Mouse (Mus musculus) frontal cortex, adult (tissue): Measurements from ENCODE around the gene Uba2.
"Not testable (repeated sequence)": the region's sequence is repeated elsewhere in the genome, so short reads cannot be mapped to it uniquely, and the experiment has no call there.

Source experiments
- ATAC-seq: cut with Nextera tagmentation; 2 replicates; pipeline ENCODE4 v1.9.2; 2017; ENCODE audit warnings: mild to moderate bottlenecking, moderate library complexity, mixed read lengths; ENCODE audit not compliant: low TSS enrichment

Uba2 gene

DNA sequence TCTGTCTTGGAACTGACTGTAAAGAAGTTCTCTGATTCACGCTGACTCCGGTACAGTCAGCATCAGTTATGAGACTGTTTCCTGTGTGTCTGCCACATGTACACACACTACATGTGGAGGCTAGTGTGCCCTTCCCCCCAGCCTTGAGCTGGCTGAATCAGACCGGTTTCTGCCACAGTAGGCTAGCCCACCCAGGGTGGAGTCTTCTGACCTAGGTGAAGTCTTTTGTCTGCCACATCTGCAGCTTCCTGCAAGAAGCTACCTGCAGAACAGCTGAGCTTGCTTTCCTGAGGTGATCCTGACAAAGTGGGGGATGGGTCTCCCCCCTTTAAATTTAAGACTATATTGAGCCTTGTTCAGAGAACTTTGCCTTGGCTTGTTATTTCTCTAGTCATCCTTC lies at the start of gene Uba2:
Gene Uba2, minus strand, starts transcription at position 146 of the 400 bp plus-strand sequence.
- no peak for ATAC-seq

DNA sequence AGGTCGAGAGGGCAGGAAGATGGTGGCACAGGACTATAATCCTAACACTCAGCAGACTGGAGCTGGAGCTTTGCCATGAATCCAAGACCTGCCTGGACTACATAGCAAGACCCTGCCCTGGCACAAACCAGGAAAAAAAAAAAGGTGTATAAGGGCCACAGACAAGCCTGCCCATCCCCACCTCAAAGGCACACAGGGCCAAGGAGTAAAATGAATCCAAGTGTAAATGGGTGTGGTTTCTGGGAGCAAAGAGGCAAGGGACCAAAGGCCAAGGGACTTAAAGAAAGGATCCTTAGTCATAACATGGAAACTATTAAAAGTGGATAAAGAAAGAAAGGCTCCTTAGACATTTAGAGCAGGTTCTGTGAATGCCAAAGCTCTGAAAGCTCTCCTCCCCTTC lies 49.1 kb upstream of the Uba2 start:
- ATAC-seq = no peak

DNA sequence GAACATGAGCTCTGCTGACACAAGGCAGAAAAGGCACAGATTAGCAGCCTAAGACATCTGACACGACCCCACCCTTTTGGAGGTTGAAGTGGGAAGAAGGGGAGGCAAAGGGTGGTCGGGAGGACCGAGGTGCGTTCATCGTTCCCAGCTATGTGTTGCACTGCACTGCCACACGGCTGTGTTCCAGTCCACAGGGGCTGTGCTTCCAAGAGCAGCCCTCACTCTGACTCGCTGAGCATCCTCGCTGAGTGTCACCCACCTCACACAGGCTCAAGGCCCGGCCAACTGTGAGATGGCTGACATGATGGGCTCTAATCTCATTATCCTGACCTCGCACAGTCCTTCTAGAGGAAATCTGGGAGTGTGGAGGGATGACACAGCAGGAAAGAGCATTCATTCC lies 47.1 kb upstream of the Uba2 start:
- no peak for ATAC-seq

DNA sequence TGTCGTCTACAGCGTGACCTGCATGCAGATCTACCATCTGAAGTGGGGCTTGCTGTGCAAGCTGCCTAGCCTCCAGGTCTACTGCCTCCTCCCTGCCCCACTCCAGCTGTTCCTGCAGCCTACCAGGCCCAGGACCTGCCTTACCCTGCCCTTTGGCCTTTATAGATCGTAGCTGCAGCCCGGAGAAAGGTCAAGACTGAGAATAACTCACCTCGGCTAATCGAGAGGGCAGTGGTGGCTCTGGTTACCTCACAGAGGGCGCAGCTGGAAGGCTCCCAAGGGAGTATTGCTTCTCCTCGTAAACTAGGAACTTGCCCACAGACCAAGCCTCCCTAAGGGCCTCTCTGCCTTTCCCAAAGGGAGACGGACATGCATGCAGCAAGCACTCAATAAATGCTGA lies 46.1 kb upstream of the Uba2 start:
- ATAC-seq = no peak

DNA sequence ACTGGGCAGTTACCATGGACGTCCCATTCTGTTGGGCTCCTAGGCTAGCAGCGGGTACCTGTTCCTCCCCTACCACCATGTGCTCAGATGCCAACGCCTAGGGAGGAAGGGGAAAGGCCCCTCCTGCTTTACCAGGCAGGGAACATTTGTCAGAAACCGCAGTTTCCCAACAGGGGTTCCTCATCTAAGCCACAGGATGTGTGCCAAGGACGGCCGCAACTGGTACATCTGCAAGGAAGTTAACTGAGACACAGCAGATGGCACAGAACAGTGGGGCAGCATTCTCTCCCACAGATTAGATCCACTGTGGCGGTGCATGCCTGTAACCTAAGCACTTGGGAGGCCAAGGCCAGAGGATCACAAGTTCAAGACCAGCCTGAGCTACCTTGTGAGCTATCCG lies 45.2 kb upstream of the Uba2 start:
- ATAC-seq = no peak

DNA sequence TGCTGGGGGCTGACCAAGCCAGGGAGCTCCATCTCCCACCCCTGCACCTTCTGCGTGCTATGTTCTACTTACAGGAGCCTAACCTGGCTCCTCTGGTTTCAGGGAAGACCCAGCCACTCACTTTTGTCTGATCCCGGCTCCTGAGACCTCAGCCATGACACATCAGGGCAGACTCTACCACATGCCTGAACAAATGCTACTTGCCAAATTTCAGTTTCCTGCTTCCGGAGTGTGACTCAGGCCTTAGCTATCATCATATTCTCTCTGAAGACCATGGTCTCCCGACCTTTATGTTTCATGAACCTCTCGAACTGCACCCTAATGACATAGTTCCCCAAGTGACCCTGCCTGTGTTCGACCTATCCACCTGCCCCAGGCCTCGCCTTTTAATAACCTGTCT lies 43.9 kb upstream of the Uba2 start:
- ATAC-seq = no peak

DNA sequence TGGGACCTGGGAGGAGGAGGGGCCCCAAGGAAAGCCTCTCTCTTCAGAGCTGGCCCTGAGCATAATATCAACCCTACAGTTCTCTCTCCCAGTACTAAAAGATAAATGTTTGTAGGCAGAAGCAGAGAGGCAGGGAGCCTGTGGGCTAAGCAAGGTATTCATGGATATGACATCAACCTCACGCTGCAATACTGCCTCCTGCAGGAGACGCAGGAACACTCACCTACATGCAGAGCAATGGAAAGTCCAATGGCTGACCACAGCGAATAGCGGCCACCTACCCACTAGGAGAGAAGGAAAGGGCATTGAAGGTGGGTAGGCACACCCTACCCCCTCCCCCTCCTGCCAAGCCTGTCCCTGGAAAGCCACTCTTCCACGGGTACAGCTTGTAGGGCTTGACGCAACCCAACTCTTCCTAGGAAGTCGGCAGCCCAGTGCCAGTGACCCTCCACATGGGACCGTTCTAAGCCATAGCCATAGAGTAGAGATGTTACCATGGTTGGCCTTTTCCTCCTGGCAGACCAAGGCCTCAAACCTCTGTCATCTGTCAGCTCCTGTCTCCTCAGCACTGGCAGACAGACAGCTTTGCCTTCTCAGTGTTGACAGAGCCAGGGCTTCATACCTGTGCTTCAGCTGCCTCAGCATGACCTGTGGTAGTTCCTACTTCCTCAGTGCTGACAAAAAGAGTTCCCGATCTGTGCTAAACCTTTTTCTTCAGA lies 38.8 kb upstream of the Uba2 start:
- ATAC-seq = no peak

DNA sequence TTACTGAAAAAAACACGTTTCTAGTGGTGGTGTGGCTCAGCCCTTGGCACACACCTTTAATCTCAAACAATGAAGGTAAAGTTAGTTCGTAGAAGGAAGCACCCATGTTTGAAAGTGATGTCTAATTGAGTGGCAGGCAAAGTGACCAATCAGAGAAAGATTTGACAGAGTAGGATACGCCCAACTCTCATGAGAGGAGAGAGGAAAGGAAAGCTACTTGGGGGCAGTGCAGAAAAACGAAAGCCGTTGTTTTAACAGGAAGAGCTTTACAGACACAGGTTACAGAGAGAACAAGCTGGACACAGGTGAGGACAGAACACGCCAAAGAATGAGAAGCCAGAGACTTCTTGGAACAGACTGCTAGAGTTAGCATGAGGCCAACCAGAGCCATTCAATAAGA lies 36.9 kb upstream of the Uba2 start:
- no peak for ATAC-seq

DNA sequence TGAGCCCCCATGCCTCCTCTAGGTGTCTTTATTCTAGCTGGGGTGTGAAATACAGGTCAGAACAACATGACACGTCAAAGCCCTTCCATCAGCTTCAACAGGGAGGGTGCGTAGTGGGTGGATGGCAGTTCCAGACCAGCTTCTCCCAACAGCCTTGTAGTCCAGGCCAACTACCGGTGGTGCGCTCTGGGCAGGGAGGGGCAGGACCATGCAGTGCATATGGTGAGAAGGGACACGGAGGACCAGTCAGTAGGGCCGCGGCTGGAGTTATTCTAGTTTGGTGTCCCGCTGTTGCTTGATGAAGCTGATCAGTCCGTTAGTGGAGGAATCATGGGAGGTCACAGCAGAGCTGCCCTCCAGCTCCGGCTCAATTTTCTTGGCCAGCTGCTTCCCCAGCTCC lies 32.7 kb upstream of the Uba2 start:
- ATAC-seq = not testable (repeated sequence)

DNA sequence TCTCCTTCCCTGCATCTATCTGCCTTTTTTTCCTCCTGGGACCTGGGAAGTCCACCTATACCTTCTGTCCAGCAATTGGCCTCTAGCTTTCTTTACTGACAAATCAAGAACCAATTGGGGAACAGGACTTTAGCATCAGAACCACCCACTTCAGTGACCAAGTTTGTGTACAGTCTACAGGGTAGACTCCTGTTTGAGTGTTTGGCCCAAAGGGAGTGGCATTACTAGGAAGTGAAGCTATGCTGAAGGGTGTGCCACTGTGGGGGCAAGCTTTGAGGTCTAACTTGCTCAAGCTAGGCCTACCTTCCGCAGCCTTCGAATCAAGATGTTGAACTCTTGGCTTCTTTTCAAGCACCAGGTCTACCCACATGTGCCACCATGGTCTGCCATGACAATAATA lies 31.4 kb upstream of the Uba2 start:
- ATAC-seq = no peak

DNA sequence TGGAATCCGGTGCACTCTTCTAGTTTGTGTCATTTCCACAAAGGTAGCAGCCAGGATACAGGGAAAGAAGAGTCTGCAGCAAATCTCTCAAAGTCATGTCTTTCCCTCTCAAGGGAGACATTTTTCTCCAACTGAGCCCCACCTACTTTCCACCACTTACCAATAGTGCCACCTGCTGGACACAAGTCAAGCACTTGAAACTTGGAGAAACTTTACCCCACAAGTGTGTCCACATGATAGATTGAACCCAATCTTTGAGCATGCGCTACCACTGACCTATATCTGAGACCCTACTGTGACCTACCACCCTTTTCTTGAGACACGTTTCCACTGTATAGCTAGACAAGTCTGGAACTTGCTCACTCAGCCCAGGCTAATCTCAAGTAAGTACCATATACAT lies 28.9 kb upstream of the Uba2 start:
- 0 out of 2 replicates have a peak, but pooled peaks have one; percentile 14 for ATAC-seq

DNA sequence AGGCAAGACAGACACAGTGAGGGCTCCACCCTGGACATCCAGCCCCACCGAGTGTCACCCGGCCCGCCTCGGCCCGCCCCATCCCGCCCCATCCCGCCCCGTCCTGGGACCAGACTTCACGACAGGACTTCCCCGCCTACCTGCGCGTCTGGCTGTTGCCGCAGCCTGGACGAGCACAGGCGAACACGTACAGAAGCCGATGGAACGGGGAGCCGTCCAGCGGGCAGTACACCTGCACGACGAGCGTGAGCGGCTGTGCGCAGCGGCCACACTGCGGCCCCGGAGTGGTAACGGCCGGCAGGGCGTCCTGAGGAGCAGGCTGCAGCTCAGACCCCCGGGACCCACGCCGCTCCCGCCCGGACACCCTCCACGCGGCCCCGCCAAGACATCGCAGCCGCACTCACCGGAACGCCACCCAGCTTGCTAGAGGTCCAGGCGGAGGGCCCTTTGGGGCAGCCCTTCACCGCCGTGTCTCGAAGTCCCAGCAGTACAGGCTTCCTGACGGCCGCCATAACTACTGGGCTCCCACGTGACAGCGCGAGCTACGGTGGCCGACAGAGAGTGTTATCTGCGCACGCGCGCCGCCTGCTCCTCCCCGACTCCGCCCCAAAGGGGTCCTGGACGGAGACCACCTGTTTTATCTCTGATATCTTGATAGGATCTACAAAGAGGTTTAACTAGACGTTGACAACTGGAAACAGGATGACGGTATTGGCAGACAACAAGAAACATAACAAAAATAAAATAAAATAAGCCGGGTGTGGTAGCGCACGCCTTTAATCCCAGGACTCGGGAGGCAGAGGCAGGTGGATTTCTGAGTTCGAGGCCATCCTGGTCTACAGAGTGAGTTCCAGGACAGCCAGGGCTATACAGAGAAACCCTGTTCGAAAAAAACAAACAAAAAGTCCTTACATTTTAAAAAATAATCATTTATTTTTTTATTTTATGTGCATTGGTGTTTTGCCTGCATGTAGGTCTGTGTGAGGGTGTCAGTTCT lies 27.0 kb upstream of the Uba2 start, which contains the start of gene Pdcd2l:
Gene Pdcd2l, minus strand, starts transcription at position 530 of the 997 bp plus-strand sequence.
- ATAC-seq = peak; percentile 93

DNA sequence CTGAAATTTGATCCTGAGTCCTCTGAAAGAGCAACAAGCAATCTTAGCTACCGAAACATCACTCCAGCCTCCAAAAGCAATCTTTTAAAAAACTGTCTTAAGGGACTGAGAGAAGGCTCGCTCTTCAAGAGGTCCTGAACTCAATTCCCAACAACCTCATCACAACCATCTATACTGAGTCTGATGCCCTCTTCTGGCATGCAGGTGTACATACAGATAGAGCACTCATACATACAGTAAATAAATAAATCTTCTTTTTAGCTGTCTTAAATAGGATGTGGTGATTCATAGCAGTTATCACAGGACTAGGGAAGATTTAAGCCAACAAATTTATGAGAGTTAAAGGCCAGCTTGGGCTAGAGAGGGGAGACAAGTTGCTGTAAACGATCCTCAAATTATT lies 26.2 kb upstream of the Uba2 start:
- no peak for ATAC-seq

DNA sequence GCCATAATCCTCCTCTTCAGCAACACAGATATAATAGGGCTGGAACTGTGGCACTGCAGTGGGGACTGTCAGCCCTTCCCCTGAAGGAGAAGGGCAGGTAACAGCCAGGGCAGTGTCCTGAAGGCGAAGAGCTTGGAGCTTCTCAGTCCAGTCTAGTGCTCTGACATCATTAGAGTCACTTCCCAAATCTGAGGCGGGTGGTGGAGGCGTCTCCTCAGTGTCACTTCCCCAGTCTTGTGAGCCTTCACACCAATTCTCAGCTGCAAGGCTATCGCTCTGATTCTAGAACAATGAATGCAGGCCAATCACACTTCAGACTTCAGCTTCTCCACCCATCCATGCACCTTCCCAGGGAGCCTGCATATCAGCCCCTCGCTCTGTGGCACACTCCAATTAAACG lies 23.4 kb upstream of the Uba2 start:
- ATAC-seq = no peak

DNA sequence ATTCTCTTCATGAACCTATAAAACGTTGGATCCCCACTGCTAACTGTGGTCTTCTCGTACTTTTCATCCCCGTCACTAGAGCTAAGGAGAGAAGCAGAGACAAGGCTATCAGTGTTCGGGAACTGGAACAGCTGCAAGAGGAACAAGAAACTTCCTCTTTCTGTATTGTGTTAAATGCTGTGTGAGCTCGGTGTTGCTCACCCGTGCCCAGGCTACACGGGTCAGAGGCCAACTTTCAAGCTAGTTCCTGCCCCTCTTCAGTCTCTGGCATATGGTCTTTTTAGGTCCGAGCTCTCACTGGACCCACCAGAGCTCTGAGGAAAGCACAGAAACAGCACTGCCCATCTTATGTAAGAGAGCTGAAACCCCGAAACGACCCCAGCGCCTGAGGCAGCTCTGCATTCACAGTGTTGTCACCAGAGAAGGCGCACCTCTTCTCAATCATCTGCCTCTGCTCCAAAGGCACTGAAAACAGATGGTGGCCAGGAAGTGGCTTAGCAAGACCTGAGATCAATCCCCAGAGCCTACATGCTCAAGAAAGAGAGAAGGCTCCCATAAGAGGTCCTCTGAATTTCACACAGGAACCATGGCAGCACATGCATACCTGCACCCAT lies 20.1 kb upstream of the Uba2 start:
- ATAC-seq = no peak; the same call in 1 of the 2 replicates

DNA sequence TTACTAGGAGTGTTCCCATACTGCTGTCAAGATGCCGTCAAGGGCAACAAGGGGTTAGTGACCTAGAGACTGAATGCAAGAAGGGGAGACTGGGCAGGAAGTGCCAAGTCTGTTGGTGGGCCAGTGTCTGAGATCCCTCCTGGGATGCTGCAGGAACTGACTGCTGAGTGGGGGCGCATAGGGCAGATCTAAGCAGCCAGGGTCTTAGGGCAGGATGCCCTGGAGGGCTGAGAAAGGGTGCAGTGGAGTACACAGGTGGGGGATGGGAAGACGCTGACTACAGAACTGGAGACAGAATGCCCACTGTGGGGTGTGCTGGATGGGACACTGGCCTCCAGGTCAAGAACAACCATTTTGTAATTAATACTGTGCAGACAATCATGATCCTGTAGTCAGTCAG lies 14.4 kb upstream of the Uba2 start:
- ATAC-seq = no peak

DNA sequence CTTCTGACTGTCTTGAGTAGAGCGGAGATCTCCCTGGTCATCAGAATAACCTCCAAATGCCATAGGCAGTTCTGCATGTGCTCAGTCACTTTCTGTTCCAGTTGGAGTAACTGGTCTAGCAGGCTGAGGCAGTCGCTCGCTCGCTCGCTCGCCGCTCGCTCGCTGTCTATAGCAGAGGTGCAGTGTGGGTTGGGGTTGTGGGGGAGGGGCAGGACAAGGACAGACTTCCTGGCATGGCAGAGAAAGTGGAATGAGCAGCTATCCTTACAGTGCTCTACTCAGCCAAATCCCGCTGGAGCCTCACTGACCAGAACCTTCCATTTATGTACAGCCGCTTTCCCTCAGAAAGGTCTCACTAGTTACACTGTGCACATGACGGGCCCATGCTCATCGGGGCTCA lies 14.0 kb upstream of the Uba2 start:
- ATAC-seq = no peak

DNA sequence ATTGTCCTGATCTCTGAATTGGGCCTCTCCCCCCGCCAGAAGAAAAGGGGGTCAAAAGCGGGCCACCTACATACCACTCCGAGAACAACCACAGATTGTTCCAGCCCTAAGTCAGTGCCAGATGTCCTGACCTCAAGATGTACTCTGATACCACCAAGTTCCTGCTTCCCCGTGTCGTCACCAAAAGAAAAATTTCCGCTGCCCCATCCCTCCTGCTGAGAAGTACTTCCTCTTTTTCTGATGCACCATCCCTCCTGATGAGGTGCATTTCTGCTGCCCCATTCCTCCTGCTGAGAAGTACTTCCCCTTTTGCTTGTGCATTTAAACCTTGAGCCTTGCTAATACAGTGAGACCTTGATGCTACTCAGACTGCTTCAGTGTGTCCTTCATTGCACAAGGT lies 6.8 kb upstream of the Uba2 start:
- ATAC-seq = not testable (repeated sequence)

DNA sequence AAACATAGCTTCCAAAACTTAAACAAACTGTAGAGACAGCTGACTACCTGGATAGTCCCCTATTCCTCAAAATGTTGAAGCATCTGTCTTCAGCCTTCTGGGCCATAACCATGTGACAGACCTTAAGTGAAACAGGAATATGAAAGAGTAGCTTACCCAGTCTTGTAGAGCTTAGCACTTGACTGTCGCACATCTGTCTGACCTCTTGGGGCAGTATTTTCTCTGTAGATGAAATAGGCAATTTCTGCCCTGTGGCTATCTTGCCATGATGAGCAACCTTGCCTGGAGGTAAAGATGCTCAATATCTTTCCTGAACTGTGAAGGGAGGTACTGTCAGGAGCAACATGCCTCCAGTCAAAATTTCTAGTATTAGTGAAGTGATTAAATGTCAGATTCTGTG lies 2.9 kb upstream of the Uba2 start:
- ATAC-seq = no peak

DNA sequence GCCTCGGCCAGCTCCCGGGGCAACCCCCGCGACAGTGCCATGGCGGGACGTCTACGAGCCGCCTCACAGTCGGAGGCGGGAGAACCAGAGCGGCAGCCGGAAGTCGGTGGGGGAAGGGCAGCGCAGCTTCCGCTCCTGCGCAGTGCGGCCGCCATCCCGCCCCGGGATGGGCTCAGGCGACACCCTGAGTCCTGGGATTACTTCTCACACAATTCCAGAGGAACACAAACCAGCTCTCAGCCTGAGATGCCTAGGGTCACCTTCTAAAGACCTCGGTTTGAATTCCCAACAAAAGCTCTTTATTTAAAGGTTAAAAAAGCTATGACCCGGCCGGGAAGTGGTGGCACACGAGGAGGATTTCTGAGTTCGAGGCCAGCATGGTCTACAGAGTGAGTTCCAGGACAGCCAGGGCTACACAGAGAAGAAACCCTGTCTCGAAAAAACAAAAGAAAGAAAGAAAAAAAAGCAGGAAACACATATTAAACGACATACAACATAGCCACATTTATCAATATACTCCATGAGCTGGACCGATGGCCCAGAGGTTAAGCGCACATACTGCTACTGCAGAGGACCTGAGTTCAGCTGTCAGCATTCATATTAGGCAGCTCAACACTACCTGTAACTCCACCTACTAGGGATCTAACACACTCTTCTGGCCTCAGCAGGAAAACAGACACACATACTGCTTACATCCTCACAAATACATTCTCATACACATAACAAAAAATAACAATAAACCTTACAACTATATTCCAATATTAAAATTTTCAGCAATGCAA lies 738 bp downstream of the Uba2 start:
- ATAC-seq = peak; percentile 97

DNA sequence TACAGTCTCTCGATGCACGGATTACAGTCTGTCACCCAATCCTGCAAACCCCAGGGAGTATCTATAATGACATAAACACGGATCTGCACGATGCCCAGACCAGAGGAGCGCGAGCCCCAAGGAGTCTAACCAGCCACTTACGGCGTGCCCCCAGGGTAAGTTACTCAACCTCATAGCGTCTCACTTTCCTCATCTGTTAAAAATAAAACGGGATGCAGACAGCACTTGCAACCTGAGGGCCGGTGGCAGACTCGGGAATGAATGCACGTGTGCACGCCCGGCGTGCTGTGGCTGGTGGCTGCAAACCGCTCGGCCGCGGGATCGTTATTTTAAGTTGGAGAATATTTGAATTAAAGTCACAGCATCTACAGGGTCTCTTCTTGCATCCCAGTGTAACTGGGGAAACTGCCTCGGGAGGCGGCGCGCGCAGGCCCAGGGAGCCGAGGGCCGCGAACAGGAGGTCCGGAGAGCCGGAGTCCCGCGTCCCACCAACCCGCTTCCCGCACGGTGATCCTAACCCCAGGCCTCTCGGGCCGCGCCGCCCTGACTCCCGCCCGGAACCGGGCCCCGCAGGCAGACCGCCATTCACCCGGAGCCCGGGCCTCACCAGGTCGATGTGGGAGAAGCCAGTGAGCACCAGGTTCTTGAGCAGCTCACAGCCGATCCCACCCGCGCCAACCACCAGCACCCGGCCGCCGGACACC lies 1.5 kb downstream of the Uba2 start:
- ATAC-seq = no peak; the same call in none of the 2 replicates
